Mouse (Mus musculus): ENCODE measurements around the gene Zfp53. TPM values are rescaled to one million over a fixed set of nuclear protein-coding genes. Genes with fewer than 3 reads are reported as not detected.

Zfp53 gene
- polyA plus RNA-seq, 1 experiment from 2014 or later: 9.7 TPM

- H3K27me3 ChIP-seq (ENCODE audit: poor library complexity, severe bottlenecking): no peaks in the 10 kb centered on the region
- no peak for DNase-seq (ENCODE audit: extremely low spot score, low spot score)
- H3K9me3 ChIP-seq: no peaks in the 10 kb centered on the region
- H3K27ac ChIP-seq: peak overlapping the region; percentile 86
- 26% methylated on average over 8 of the region's 8 CpGs for WGBS
- H3K4me3 ChIP-seq: peak overlapping the region; percentile 66
- peaks cover 17% of the 10 kb centered on the region for H3K4me1 ChIP-seq
- H3K36me3 ChIP-seq (replicated peaks): peaks cover 21% of the 10 kb centered on the region
Observed at GRCm38 (mm10) chr17:21489500-21490001, 753 bp downstream of the Zfp53 start.

GRCm38 (mm10) chr17:21501365-21501764, 12.6 kb downstream of the Zfp53 start:
- Histone ChIP-seq H3K9me3 (peaks cover 5% of the 10 kb centered on the region; the same call in 1 of the 2 replicates), H3K4me1 (no peaks in the 10 kb centered on the region), H3K36me3 (replicated peaks) (peaks cover 20% of the 10 kb centered on the region), H3K27ac (no peak overlapping the region), H3K4me3 (no peak overlapping the region), H3K27me3 (ENCODE audit: poor library complexity, severe bottlenecking) (no peaks in the 10 kb centered on the region)
- no peak for DNase-seq (ENCODE audit: extremely low spot score, low spot score)
- WGBS: 67% methylated on average over 1 of the region's 1 CpGs

GRCm38 (mm10) chr17:21504524-21504923, 15.7 kb downstream of the Zfp53 start:
- DNase-seq (ENCODE audit: extremely low spot score, low spot score): no peak
- no peaks in the 10 kb centered on the region for H3K9me3 ChIP-seq
- no peaks in the 10 kb centered on the region for H3K27me3 ChIP-seq (ENCODE audit: poor library complexity, severe bottlenecking)
- peaks cover 29% of the 10 kb centered on the region for H3K36me3 ChIP-seq (replicated peaks)
- no peak overlapping the region for H3K4me3 ChIP-seq
- WGBS: 96% methylated on average over 1 of the region's 1 CpGs
- H3K4me1 ChIP-seq: no peaks in the 10 kb centered on the region
- no peak overlapping the region for H3K27ac ChIP-seq

- WGBS: over 99% methylated on average over 3 of the region's 3 CpGs
Observed at GRCm38 (mm10) chr17:21506258-21506657, 17.5 kb downstream of the Zfp53 start.

GRCm38 (mm10) chr17:21509756-21510155, 21.0 kb downstream of the Zfp53 start:
- no peak for DNase-seq (ENCODE audit: extremely low spot score, low spot score)
- Histone ChIP-seq H3K36me3 (replicated peaks) (peaks cover 34% of the 10 kb centered on the region), H3K4me1 (no peaks in the 10 kb centered on the region), H3K27me3 (ENCODE audit: poor library complexity, severe bottlenecking) (no peaks in the 10 kb centered on the region), H3K4me3 (no peak overlapping the region), H3K9me3 (no peaks in the 10 kb centered on the region), H3K27ac (no peak overlapping the region)

More at GRCm38 (mm10) chr17:21506258-21506657, 17.5 kb downstream of the Zfp53 start:
- no peaks in the 10 kb centered on the region for H3K9me3 ChIP-seq
- no peak for DNase-seq (ENCODE audit: extremely low spot score, low spot score)
- no peak overlapping the region for H3K27ac ChIP-seq
- no peaks in the 10 kb centered on the region for H3K4me1 ChIP-seq
- no peak overlapping the region for H3K4me3 ChIP-seq
- H3K36me3 ChIP-seq (replicated peaks): peaks cover 33% of the 10 kb centered on the region
- no peaks in the 10 kb centered on the region for H3K27me3 ChIP-seq (ENCODE audit: poor library complexity, severe bottlenecking)

- H3K4me3 ChIP-seq: peak overlapping the region; percentile 60
- no peaks in the 10 kb centered on the region for H3K9me3 ChIP-seq
- H3K27me3 ChIP-seq (ENCODE audit: poor library complexity, severe bottlenecking): no peaks in the 10 kb centered on the region
- H3K36me3 ChIP-seq (replicated peaks): peaks cover 7% of the 10 kb centered on the region
- peak; percentile 50 for DNase-seq (ENCODE audit: extremely low spot score, low spot score)
- peak overlapping the region; percentile 91; the same call in 1 of the 2 replicates for H3K27ac ChIP-seq
- 4% methylated on average over 8 of the region's 8 CpGs for WGBS
- peaks cover 18% of the 10 kb centered on the region for H3K4me1 ChIP-seq
Observed at GRCm38 (mm10) chr17:21515403-21516105, 26.8 kb downstream of the Zfp53 start.

- Histone ChIP-seq H3K36me3 (replicated peaks) (peaks cover 3% of the 10 kb centered on the region; the same call in 1 of the 2 replicates), H3K27me3 (ENCODE audit: poor library complexity, severe bottlenecking) (no peaks in the 10 kb centered on the region), H3K4me1 (peaks cover 18% of the 10 kb centered on the region), H3K4me3 (peak overlapping the region; percentile 60), H3K9me3 (no peaks in the 10 kb centered on the region), H3K27ac (peak overlapping the region; percentile 91)
- peak; percentile 75 for DNase-seq (ENCODE audit: extremely low spot score, low spot score)
- WGBS: under 1% methylated on average over 37 of the region's 37 CpGs
Observed at GRCm38 (mm10) chr17:21516201-21517129, 27.7 kb downstream of the Zfp53 start.

- Histone ChIP-seq H3K27me3 (ENCODE audit: poor library complexity, severe bottlenecking) (no peaks in the 10 kb centered on the region), H3K27ac (peak overlapping the region; percentile 91), H3K4me1 (peaks cover 18% of the 10 kb centered on the region), H3K4me3 (peak overlapping the region; percentile 60), H3K9me3 (no peaks in the 10 kb centered on the region), H3K36me3 (replicated peaks) (no peaks in the 10 kb centered on the region)
- DNase-seq (ENCODE audit: extremely low spot score, low spot score): no peak
- WGBS: 46% methylated on average over 4 of the region's 4 CpGs
Observed at GRCm38 (mm10) chr17:21517130-21517671, 28.4 kb downstream of the Zfp53 start.

GRCm38 (mm10) chr17:21526270-21526669, 37.5 kb downstream of the Zfp53 start:
- no peak overlapping the region for H3K4me3 ChIP-seq
- H3K27ac ChIP-seq: no peak overlapping the region
- H3K9me3 ChIP-seq: no peaks in the 10 kb centered on the region
- no peaks in the 10 kb centered on the region for H3K27me3 ChIP-seq (ENCODE audit: poor library complexity, severe bottlenecking)
- H3K36me3 ChIP-seq (replicated peaks): no peaks in the 10 kb centered on the region
- no peak for DNase-seq (ENCODE audit: extremely low spot score, low spot score)
- H3K4me1 ChIP-seq: peaks cover 3% of the 10 kb centered on the region; the same call in 1 of the 2 replicates

- WGBS: 71% methylated on average over 5 of the region's 5 CpGs
- Histone ChIP-seq H3K36me3 (replicated peaks) (no peaks in the 10 kb centered on the region), H3K4me3 (no peak overlapping the region), H3K9me3 (0 out of 2 replicates have a peak, but pooled peaks cover 3% of the 10 kb centered on the region), H3K27me3 (ENCODE audit: poor library complexity, severe bottlenecking) (no peaks in the 10 kb centered on the region), H3K4me1 (peaks cover 31% of the 10 kb centered on the region), H3K27ac (no peak overlapping the region)
- DNase-seq (ENCODE audit: extremely low spot score, low spot score): no peak
Observed at GRCm38 (mm10) chr17:21530645-21531330, 42.0 kb downstream of the Zfp53 start.

GRCm38 (mm10) chr17:21531621-21532020, 42.8 kb downstream of the Zfp53 start:
- H3K27ac ChIP-seq: peak overlapping the region; percentile 97
- 78% methylated on average over 5 of the region's 5 CpGs for WGBS

More at GRCm38 (mm10) chr17:21531621-21532020, 42.8 kb downstream of the Zfp53 start:
- Histone ChIP-seq H3K27me3 (ENCODE audit: poor library complexity, severe bottlenecking) (no peaks in the 10 kb centered on the region), H3K4me1 (peaks cover 34% of the 10 kb centered on the region), H3K4me3 (peak overlapping the region; percentile 81), H3K36me3 (replicated peaks) (no peaks in the 10 kb centered on the region), H3K9me3 (0 out of 2 replicates have a peak, but pooled peaks cover 3% of the 10 kb centered on the region)
- no peak for DNase-seq (ENCODE audit: extremely low spot score, low spot score)

All from forebrain, embryonic 10.5 days (tissue).